Mouse (Mus musculus): Measurements from ENCODE around the gene Psmg3.

GRCm38 (mm10) chr5:139830734-139831133, 4.0 kb upstream of the Psmg3 start:
- TF ChIP-seq POLR2A (IDR thresholded peaks at IDR 0.05; ENCODE audit: borderline replicate concordance, low read depth, low read length): no peak
- TF ChIP-seq CTCF (IDR thresholded peaks at IDR 0.05; ENCODE audit: low read depth, low read length): no peak
